Comparison of ENCODE assay signal across 9 mouse cellular contexts in the genomic region with DNA sequence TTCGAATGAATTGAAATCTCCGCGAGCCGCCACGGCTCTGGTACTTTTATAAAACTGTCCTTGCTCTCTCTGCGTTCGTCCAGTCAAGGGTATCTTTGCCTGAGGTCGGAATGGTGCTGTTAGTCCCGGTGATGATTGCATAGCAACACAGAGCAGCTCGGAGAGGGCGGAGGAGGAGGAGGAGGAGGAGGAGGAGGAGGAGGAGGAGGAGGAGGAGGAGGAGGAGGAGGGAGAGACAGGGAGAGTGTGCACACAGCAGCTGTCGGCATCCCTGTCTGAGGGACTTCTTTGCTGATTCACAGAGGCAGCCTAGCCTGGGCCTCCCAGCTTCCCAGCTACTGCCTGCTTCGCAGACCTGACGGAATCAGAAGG. TPM values are rescaled to one million over a fixed set of nuclear protein-coding genes. Genes with fewer than 3 reads are reported as not detected.
A peak's percentile ranks its signal among the peaks of the same experiment; 100 is the strongest.
DNase-seq lines count a peak whose midpoint lies in the region; ATAC-seq and TF ChIP-seq lines count a peak whose summit lies in the region.
"Had no signal": no experiment of that assay in that cellular context is flagged by ENCODE, and none has a peak within 500 bp of the region (broad histone marks: within the 10 kb centered on the region; RNA-seq: fewer than 3 reads in every experiment).

No protein-coding gene starts in this region.

- H3K4me2 ChIP-seq in stomach, postnatal 0 days (replicated peaks; ENCODE audit: low read depth) = peak overlapping the region; percentile 52

- intact Hi-C loops in left cerebral cortex, postnatal 4 days (cut with DNase I) = no loop called here
- intact Hi-C loops in left cerebral cortex, postnatal 10 days (cut with DNase I) = no loop called here

- peak overlapping the region; percentile 75 for H3K27ac ChIP-seq in hindbrain, embryonic 10.5 days
- no peak overlapping the region for H3K27ac ChIP-seq in stomach, postnatal 0 days (replicated peaks)
- H3K27ac ChIP-seq: macrophage had no signal

- no peaks in the 10 kb centered on the region for H3K36me3 ChIP-seq in hindbrain, embryonic 10.5 days
- no peaks in the 10 kb centered on the region for H3K36me3 ChIP-seq in stomach, postnatal 0 days (ENCODE audit: control insufficient read depth, insufficient read depth, low read length)

- 34% methylated on average over 13 of the region's 14 CpGs for WGBS in hindbrain, embryonic 10.5 days
- WGBS in stomach, postnatal 0 days = 27% methylated on average over 11 of the region's 14 CpGs

- DNase-seq in cerebellum, adult 9-10 months = no peak
- peak; percentile 6 for DNase-seq in left cerebral cortex, postnatal 4 days
- no peak for DNase-seq in left cerebral cortex, postnatal 10 days (ENCODE audit: extremely low spot score in 1 of 2, low spot score in 2 of 2)
- peak; percentile 36 for DNase-seq in hindbrain, embryonic 10.5 days (ENCODE audit: low spot score)
- DNase-seq in mesoderm, embryonic 11.5 days (ENCODE audit: low read depth, low spot score) = peak; percentile 9
- no peak for DNase-seq in stomach, postnatal 0 days (ENCODE audit: low spot score)
- DNase-seq in urinary bladder, adult 2 months (ENCODE audit: low spot score) = no peak

- H3K4me3 ChIP-seq in hindbrain, embryonic 10.5 days = peak overlapping the region; percentile 50
- peak overlapping the region; percentile 35 for H3K4me3 ChIP-seq in stomach, postnatal 0 days (ENCODE audit: low read depth, low read length)

- H3K9ac ChIP-seq in stomach, postnatal 0 days (ENCODE audit: low read length) = no peak overlapping the region

- peaks cover 21% of the 10 kb centered on the region; the same call in 1 of the 2 replicates for H3K27me3 ChIP-seq in hindbrain, embryonic 10.5 days (ENCODE audit: insufficient read depth, poor library complexity, severe bottlenecking)
- H3K27me3 ChIP-seq in stomach, postnatal 0 days (ENCODE audit: control insufficient read depth, insufficient read depth, low read length) = no peaks in the 10 kb centered on the region

- H3K9me3 ChIP-seq in hindbrain, embryonic 10.5 days = no peaks in the 10 kb centered on the region
- no peaks in the 10 kb centered on the region for H3K9me3 ChIP-seq in stomach, postnatal 0 days (ENCODE audit: control insufficient read depth, low read length)

- TF ChIP-seq EP300 in stomach, postnatal 0 days (optimal IDR thresholded peaks at IDR 0.05) = no peak

- peak; percentile 74; the same call in 1 of the 2 replicates for ATAC-seq in cerebellum, adult (ENCODE audit: insufficient number of reproducible peaks, low FRiP score, low TSS enrichment)
- no peak for ATAC-seq in stomach, postnatal 0 days (ENCODE audit: low FRiP score, low TSS enrichment)

- no peak for TF ChIP-seq CTCF in stomach, postnatal 0 days (IDR thresholded peaks at IDR 0.05; ENCODE audit: low read depth)

- peaks cover 7% of the 10 kb centered on the region; the same call in 1 of the 2 replicates for H3K4me1 ChIP-seq in hindbrain, embryonic 10.5 days (replicated peaks)
- H3K4me1 ChIP-seq in stomach, postnatal 0 days (replicated peaks; ENCODE audit: control insufficient read depth, insufficient read depth) = no peaks in the 10 kb centered on the region

RNA-seq across cellular contexts. Expression of gene Drp2, which starts 0.2 kb away (rescaled TPM):
- 10 to 100 TPM; 42.3 to 46.7 TPM for total RNA-seq in left cerebral cortex, postnatal 4 days (2021)
- 10 to 100 TPM; 53.9 to 55.4 TPM for total RNA-seq in left cerebral cortex, postnatal 10 days (2021)
- polyA plus RNA-seq in hindbrain, embryonic 10.5 days (2016; fragmentation: Nextera tagmentation; extraction: Ambion mirVana) = 2.7 and 4.7 TPM in 2 replicates
- polyA plus RNA-seq in stomach, postnatal 0 days (2015; fragmentation: Nextera tagmentation; extraction: Ambion mirVana) = 0.35 and 0.41 TPM in 2 replicates
- 1.5 TPM in 2 replicates for polyA plus RNA-seq in urinary bladder, adult 2 months (2012; rRNA removed)

Comparison
In these comparisons a context has a peak if more than half of its experiments do, and no peak if none do; other contexts are left out.
1. DNase-seq: peak in left cerebral cortex, postnatal 4 days (single experiment), hindbrain, embryonic 10.5 days (single experiment) and mesoderm, embryonic 11.5 days (single experiment); none in cerebellum, adult 9-10 months (single experiment), left cerebral cortex, postnatal 10 days (0 of 2), stomach, postnatal 0 days (single experiment) and urinary bladder, adult 2 months (single experiment).